Mouse (Mus musculus): ENCODE results near the gene Gls2.

The Gls2 gene

GRCm38 (mm10) chr10:128231697-128232419, 37.6 kb downstream of the Gls2 start, which contains the start of gene Timeless:
Timeless (plus strand) TSS chr10:128232065.
- peak; percentile 87 for DNase-seq (ENCODE audit: low spot score in 2 of 2)

DNA sequence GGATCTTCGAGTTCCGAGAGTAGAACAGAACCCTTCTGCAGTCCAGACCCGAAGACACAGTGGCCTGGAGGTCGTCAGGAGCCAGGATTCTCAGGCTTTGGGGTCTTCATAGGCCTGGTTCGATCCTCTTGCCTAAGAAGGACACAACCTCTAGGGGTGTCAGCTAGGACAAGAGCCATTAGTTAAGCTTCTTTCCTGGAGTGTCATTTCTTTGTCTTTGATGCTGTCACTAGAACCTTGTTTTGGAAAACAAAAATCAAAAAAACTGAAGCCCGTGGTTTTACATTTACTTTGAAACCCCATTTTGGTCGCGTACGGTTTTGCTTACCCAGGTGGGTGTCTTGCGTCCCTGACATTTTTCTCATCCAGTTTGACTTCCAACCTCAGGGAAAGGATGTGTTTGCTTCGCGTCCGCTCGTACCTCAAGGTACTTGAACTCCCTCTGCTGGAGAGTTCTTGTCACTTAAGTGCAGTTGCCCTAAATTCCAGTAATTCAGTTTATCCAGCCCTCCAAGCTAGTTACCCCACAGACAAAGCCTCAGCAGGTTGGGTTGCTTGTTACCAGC, 38.2 kb downstream of the Gls2 start:
- DNase-seq (ENCODE audit: low spot score in 2 of 2): peak; percentile 34 to 47

DNA sequence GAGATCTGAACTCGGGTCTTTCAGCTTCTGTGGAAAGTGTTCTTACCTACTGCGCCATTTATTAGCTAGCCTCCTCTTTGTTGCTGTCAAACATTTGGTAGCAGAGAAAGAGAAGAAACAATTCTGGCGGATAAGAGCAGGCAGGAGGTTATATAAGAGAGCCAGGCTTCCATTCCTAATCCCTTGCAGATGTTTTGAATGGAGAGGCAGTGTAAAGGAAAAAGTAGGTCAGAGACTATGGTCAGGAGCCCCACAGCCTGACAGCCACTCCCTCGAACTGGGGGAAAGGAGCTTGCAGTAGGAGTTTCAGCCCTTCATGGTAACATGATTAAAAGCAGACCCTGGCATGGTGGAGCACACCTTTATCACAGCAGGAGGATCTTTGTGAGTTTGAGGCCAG, 42.1 kb downstream of the Gls2 start:
- no peak for DNase-seq (ENCODE audit: low spot score in 2 of 2)

GRCm38 (mm10) chr10:128237807-128238480, 43.7 kb downstream of the Gls2 start:
- DNase-seq (ENCODE audit: low spot score in 2 of 2): no peak

DNA sequence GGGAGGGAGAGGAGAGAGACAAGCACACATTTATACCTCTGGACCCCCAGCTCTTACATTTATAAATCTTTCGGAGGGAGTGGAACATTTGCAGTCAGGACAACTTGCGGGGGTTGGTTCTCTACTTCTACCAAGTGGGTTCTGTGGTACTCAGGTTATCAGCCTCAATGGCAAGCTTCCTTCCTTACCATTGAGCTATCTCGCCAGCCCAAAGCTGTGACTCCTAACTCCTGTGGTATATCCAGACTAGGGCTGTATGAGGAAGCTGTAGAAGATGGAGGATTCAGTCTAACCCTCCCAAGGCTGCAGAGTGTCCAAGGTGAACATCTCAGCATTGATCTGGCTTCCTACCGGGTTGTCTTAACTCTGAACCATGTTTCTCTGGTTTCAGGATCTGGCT, 44.9 kb downstream of the Gls2 start:
- DNase-seq (ENCODE audit: low spot score in 2 of 2): no peak

DNA sequence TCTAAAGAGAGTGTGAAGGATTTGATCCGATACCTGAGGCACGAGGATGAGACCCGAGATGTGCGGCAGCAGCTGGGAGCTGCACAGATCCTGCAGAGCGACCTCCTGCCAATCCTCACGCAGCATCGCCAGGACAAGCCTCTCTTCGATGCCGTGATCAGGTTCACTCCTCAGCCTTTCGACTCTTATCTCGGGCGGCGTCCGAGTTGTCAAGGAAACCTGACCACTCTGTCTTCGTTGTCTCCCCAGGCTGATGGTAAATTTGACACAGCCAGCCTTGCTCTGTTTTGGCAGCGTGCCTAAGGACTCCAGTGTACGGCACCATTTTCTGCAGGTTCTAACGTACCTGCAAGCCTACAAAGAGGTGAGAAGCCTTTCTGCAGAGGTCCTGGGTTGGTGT, 45.9 kb downstream of the Gls2 start:
- DNase-seq (ENCODE audit: low spot score in 2 of 2): no peak

DNA sequence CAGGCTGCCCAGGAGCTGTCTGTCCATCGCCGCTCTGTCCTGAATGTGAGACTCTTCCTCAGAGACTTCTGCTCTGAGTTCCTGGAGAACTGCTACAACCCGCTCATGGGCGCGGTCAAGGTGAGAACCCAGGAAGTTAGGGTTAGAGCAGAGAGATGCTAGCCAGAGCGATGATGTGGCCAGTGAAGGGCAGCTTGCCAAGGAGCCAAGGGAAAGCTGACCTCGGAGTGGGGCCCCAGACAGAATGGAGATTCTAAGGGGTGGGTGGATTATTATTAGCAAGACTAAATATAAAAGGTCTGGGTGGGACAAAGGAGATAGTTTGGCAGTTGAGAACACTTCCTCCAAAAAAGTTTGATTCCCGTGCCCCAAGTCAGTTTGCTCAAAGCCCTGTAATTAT, 49.0 kb downstream of the Gls2 start:
- DNase-seq (ENCODE audit: low spot score in 2 of 2): no peak

DNA sequence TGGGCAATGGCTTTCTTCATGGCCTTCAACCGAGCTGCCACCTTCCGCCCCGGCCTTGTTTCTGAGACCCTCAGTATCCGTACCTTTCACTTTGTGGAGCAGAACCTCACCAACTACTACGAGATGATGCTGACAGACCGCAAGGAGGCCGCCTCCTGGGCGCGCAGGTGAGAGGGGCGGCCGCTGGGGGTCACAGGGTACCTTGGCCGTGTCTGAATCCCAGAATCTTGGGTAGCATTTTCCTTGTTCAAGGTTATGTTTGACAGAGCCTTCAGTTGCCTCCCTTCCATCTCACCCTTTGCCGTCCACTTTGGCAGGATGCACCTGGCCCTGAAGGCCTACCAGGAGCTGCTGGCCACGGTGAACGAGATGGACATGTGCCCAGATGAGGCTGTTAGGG, 49.9 kb downstream of the Gls2 start:
- DNase-seq (ENCODE audit: low spot score in 2 of 2): no peak

DNA sequence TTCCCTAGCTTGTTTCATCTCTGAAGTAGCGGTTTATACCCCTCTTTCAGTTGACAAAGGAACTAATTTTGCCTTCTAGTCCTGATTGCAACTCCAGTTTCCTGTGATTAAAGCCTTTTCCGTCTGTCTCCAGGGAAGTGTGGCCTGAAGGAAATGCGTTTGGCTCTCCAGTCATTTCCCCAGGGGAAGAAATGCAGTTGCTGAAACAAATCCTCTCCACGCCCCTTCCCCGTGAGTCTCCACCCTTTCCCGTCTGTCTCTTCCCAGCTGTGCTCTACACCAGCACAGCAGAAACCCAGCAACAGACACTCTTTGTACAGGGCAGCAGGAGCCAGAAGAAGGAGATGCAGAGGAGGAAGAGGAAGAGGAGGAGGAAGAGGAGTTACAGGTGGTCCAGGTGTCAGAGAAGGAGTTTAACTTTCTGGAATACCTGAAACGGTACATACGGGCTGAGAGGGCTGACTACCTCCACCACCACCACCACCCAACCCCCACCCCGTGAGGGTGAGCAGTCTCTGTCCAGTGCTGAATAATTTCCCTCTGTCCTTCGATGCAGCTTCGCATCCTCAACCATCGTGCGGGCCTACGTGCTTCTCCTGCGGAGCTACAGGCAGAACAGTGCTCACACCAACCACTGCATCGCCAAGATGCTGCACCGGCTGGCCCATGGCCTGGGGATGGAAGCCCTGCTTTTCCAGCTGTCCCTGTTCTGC, 52.9 kb downstream of the Gls2 start:
- DNase-seq (ENCODE audit: low spot score in 2 of 2): peak in 1 of 2 experiments; percentile 47

GRCm38 (mm10) chr10:128250565-128250964, 56.3 kb downstream of the Gls2 start:
- DNase-seq (ENCODE audit: low spot score in 2 of 2): no peak

GRCm38 (mm10) chr10:128253677-128254255, 59.5 kb downstream of the Gls2 start, which contains the start of gene Apon:
Apon (plus strand) TSS chr10:128254096.
- no peak for DNase-seq (ENCODE audit: low spot score in 2 of 2)

DNA sequence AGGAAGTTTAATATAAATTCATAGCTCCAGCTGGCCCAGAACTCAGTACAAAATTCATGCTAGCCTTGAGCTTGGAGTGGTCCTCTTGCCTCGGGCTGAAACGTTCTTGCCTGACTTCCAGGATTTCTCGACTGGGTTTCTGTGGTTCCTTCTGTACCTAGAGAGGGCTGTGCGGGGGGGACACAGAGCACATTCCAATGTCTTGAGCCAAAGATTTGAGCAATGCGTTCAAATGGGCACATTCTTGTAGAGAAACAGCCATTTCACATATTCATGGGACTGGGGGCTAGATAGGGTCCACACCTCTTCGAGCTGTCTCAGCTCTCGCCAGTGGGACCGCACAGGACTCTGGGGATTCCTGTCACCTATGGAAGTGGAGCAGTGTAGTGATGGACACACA, 61.7 kb downstream of the Gls2 start:
- no peak for DNase-seq (ENCODE audit: low spot score in 2 of 2)

DNA sequence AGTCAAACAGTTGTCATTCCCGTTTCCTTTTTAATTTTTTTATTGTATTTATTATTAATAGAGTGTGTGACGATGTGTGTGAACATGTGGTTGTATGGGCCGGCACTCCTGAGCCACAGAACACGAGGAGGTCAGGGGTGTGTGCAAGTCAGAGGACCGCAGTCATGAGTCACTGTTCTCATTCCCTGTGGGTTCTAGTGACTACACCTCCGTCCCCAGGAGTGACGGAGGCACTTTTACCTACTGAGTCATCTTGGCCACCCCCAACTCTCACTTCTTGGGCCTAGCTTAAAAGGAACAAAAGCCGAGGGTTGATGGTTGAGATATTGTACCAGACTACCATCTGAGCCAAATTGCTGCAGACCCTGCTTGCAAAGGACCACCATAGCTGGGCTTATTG, 62.1 kb downstream of the Gls2 start:
- no peak for DNase-seq (ENCODE audit: low spot score in 2 of 2)

DNA sequence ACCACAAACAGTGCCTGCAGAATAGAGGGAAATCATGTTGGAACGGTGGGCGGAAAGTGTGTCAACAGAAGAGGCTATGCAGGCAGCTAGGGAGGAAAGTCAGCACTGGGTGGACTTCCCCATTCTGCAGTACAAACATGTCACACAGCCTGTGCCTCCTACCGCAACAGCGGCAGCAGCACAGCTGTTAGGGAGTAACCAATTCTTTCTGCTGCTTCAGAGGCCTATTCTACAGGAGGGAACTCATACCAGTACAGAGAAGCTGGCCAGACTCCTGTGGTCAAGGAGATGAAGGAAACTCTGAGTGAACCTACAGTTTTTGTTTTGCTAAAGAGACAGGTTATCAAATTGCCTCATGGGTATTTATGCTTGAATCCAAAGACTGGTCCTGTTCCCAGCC, 64.7 kb downstream of the Gls2 start:
- no peak for DNase-seq (ENCODE audit: low spot score in 2 of 2)
